Mouse (Mus musculus) kidney, postnatal 0 days (tissue): Measurements from ENCODE around the gene Cbx7. TPM values are rescaled to one million over a fixed set of nuclear protein-coding genes. Genes with fewer than 3 reads are reported as not detected.
"Not testable (repeated sequence)": the region's sequence is repeated elsewhere in the genome, so short reads cannot be mapped to it uniquely, and the experiment has no call there.

ENCODE experiments used
- ATAC-seq: fragments of 200-750 bp; cut with Nextera tagmentation; replicated peaks from 2 replicates; pipeline ENCODE4 v1.8.0; 2017; ENCODE audit warnings: low read depth, moderate number of reproducible peaks, moderate TSS enrichment, moderate library complexity; ENCODE audit not compliant: low FRiP score
- DNase-seq: peaks from one replicate; pipeline ENCODE4 v3.0.0-alpha.2; 2016; ENCODE audit warnings: low spot score
- H3K27ac ChIP-seq: fragments of 300-500 bp; sonication (generic); 2 replicates; pipeline ENCODE4 v1.5.1; 2014; ENCODE audit warnings: mild to moderate bottlenecking
- H3K27me3 ChIP-seq: fragments of 300-500 bp; sonication (generic); 2 replicates; pipeline ENCODE4 v1.6.1; 2014; ENCODE audit warnings: low read length, mixed read lengths; ENCODE audit not compliant: insufficient read depth
- H3K36me3 ChIP-seq: fragments of 300-500 bp; sonication (generic); 2 replicates; pipeline ENCODE4 v1.6.1; 2014; ENCODE audit warnings: low read length, mixed read lengths; ENCODE audit not compliant: insufficient read depth
- H3K4me1 ChIP-seq: fragments of 300-500 bp; sonication (generic); replicated peaks from 2 replicates; pipeline ENCODE4 v1.6.1; 2014; ENCODE audit warnings: antibody characterized with exemption, low read length, mixed read lengths; ENCODE audit not compliant: insufficient read depth
- H3K4me2 ChIP-seq: fragments of 300-500 bp; sonication (generic); 2 replicates; pipeline ENCODE4 v1.6.1; 2014; ENCODE audit warnings: mild to moderate bottlenecking, low read length, moderate library complexity, mixed read lengths
- H3K4me3 ChIP-seq: fragments of 300-500 bp; sonication (generic); replicated peaks from 2 replicates; pipeline ENCODE4 v1.5.1; 2014; ENCODE audit warnings: low read depth, low read length
- H3K9ac ChIP-seq: fragments of 300-500 bp; sonication (generic); 2 replicates; pipeline ENCODE4 v1.6.1; 2014; ENCODE audit warnings: low read depth, low read length
- H3K9me3 ChIP-seq: fragments of 300-500 bp; sonication (generic); replicated peaks from 2 replicates; pipeline ENCODE4 v1.6.1; 2016; ENCODE audit warnings: low read length, inconsistent platforms, mixed read lengths
- CTCF ChIP-seq: IDR thresholded peaks from 2 replicates; pipeline ENCODE4 v1.5.1; 2016; ENCODE audit warnings: antibody characterized with exemption, low read depth, mild to moderate bottlenecking, moderate library complexity
- WGBS: fragments of 180-500 bp; shearing (Covaris S2); extraction: QIAGEN DNeasy Blood & Tissue Kit; methylation state at CpG from one replicate; pipeline ENCODE4 v1.1.7; 2014; 5-methylcytosine and 5-hydroxymethylcytosine counted together
- polyA plus RNA-seq: library from polyadenylated mRNA; unstranded; fragments of >200 nt; fragmentation: Nextera tagmentation; extraction: Ambion mirVana; gene quantifications from 2 replicates; pipeline ENCODE4 v1.2.1, GENCODE M21; 2015

The Cbx7 gene
- polyA plus RNA-seq, 1 experiment from 2014 or later = 4.6 TPM

GRCm38 (mm10) chr15:79913761-79914346 is 57.1 kb downstream of the Cbx7 start:
- Histone ChIP-seq H3K4me3 (no peak overlapping the region), H3K36me3 (no peaks in the 10 kb centered on the region), H3K9me3 (no peaks in the 10 kb centered on the region), H3K4me1 (no peaks in the 10 kb centered on the region), H3K9ac (no peak overlapping the region), H3K27me3 (no peaks in the 10 kb centered on the region), H3K27ac (no peak overlapping the region), H3K4me2 (no peak overlapping the region)
- TF ChIP-seq CTCF = no peak
- no peak for DNase-seq
- ATAC-seq = no peak
- 85% methylated on average over 6 of the region's 6 CpGs for WGBS

GRCm38 (mm10) chr15:79911339-79911738 is 59.6 kb downstream of the Cbx7 start:
- WGBS = 84% methylated on average over 8 of the region's 8 CpGs

GRCm38 (mm10) chr15:79910812-79911211 is 60.1 kb downstream of the Cbx7 start:
- H3K4me1 ChIP-seq, H3K36me3 ChIP-seq, H3K9ac ChIP-seq, H3K27me3 ChIP-seq, H3K4me2 ChIP-seq, DNase-seq, H3K27ac ChIP-seq, ATAC-seq, H3K9me3 ChIP-seq, H3K4me3 ChIP-seq: not testable (repeated sequence)
- peak; percentile 50 for TF ChIP-seq CTCF
- 81% methylated on average over 1 of the region's 1 CpGs for WGBS

More at GRCm38 (mm10) chr15:79911339-79911738, 59.6 kb downstream of the Cbx7 start:
- no peak overlapping the region for H3K4me3 ChIP-seq
- no peak for TF ChIP-seq CTCF
- H3K27ac ChIP-seq = no peak overlapping the region
- DNase-seq (no peak), ATAC-seq (no peak)
- H3K4me1 ChIP-seq = no peaks in the 10 kb centered on the region
- no peak overlapping the region for H3K9ac ChIP-seq
- H3K36me3 ChIP-seq = no peaks in the 10 kb centered on the region
- H3K4me2 ChIP-seq = no peak overlapping the region
- H3K27me3 ChIP-seq = no peaks in the 10 kb centered on the region
- H3K9me3 ChIP-seq = no peaks in the 10 kb centered on the region

GRCm38 (mm10) chr15:79909006-79909405 is 61.9 kb downstream of the Cbx7 start:
- ATAC-seq, H3K27me3 ChIP-seq, H3K4me3 ChIP-seq, H3K4me1 ChIP-seq, H3K27ac ChIP-seq, H3K36me3 ChIP-seq, DNase-seq, H3K9ac ChIP-seq, H3K9me3 ChIP-seq, H3K4me2 ChIP-seq: not testable (repeated sequence)
- WGBS = 88% methylated on average over 3 of the region's 3 CpGs

GRCm38 (mm10) chr15:79906855-79907254 is 64.1 kb downstream of the Cbx7 start:
- no peak overlapping the region for H3K27ac ChIP-seq
- no peak for ATAC-seq
- H3K4me1 ChIP-seq = no peaks in the 10 kb centered on the region
- H3K9ac ChIP-seq = no peak overlapping the region
- TF ChIP-seq CTCF = no peak
- H3K9me3 ChIP-seq = no peaks in the 10 kb centered on the region
- WGBS = 50% methylated on average over 14 of the region's 14 CpGs
- H3K4me3 ChIP-seq = no peak overlapping the region
- no peak for DNase-seq
- no peak overlapping the region for H3K4me2 ChIP-seq
- no peaks in the 10 kb centered on the region for H3K36me3 ChIP-seq
- H3K27me3 ChIP-seq = no peaks in the 10 kb centered on the region

- Histone ChIP-seq H3K27ac (no peak overlapping the region), H3K4me3 (no peak overlapping the region), H3K4me2 (no peak overlapping the region), H3K36me3 (no peaks in the 10 kb centered on the region), H3K9ac (no peak overlapping the region), H3K9me3 (no peaks in the 10 kb centered on the region), H3K4me1 (no peaks in the 10 kb centered on the region), H3K27me3 (no peaks in the 10 kb centered on the region)
- no peak for TF ChIP-seq CTCF
- ATAC-seq (no peak), DNase-seq (no peak)
- 52% methylated on average over 12 of the region's 12 CpGs for WGBS
These were observed 65.7 kb downstream of the Cbx7 start for GRCm38 (mm10) chr15:79905211-79905610.

GRCm38 (mm10) chr15:79904678-79905077 is 66.2 kb downstream of the Cbx7 start:
- not testable (repeated sequence) for H3K4me3 ChIP-seq, H3K9ac ChIP-seq, ATAC-seq, H3K27me3 ChIP-seq, DNase-seq, H3K4me1 ChIP-seq, H3K36me3 ChIP-seq, H3K9me3 ChIP-seq, H3K27ac ChIP-seq, H3K4me2 ChIP-seq
- 85% methylated on average over 11 of the region's 11 CpGs for WGBS
